Mouse (Mus musculus) retina, postnatal 1 day (tissue): Measurements from ENCODE around the gene Vmn1r33.
"Not testable (repeated sequence)": the region's sequence is repeated elsewhere in the genome, so short reads cannot be mapped to it uniquely, and the experiment has no call there.

Experiments
- DNase-seq: peaks from one replicate; pipeline ENCODE4 v3.0.0-alpha.2; 2012

The Vmn1r33 gene

GRCm38 (mm10) chr6:66618182-66618581, at the start of gene Vmn1r33:
Gene Vmn1r33 (minus strand): TSS chr6:66618282.
- not testable (repeated sequence) for DNase-seq

GRCm38 (mm10) chr6:66643779-66644178, 25.7 kb upstream of the Vmn1r33 start, which contains the start of gene Vmn1r34:
Gene Vmn1r34 (minus strand): TSS chr6:66643879.
- no peak for DNase-seq

- DNase-seq: no peak
Measured at GRCm38 (mm10) chr6:66595804-66596203, 22.3 kb downstream of the Vmn1r33 start.
